Mouse (Mus musculus) NIH3T3 (cell line): Measurements from ENCODE around the gene Syk.

ENCODE experiments used
- DNase-seq: peaks from one replicate; pipeline ENCODE4 v3.0.0-alpha.2; 2012; ENCODE audit warnings: low read depth

The Syk gene

GRCm38 (mm10) chr13:52582878-52583661, at the start of gene Syk:
Gene Syk (plus strand): TSS chr13:52583173.
- peak; percentile 14 for DNase-seq

GRCm38 (mm10) chr13:52533644-52534043, 49.3 kb upstream of the Syk start:
- DNase-seq, result no peak

GRCm38 (mm10) chr13:52535542-52535941, 47.4 kb upstream of the Syk start:
- DNase-seq, result peak; percentile 67

- DNase-seq, result no peak
Observed at GRCm38 (mm10) chr13:52537754-52538587, 45.0 kb upstream of the Syk start.

- no peak for DNase-seq
Observed at GRCm38 (mm10) chr13:52538588-52539116, 44.3 kb upstream of the Syk start.

- DNase-seq, result no peak
Observed at GRCm38 (mm10) chr13:52539461-52539860, 43.5 kb upstream of the Syk start.

- no peak for DNase-seq
Observed at GRCm38 (mm10) chr13:52541385-52542035, 41.5 kb upstream of the Syk start.

GRCm38 (mm10) chr13:52542036-52542526, 40.9 kb upstream of the Syk start:
- no peak for DNase-seq

GRCm38 (mm10) chr13:52542636-52543035, 40.3 kb upstream of the Syk start:
- no peak for DNase-seq

GRCm38 (mm10) chr13:52546288-52546687, 36.7 kb upstream of the Syk start:
- peak; percentile 81 for DNase-seq

GRCm38 (mm10) chr13:52550690-52551193, 32.2 kb upstream of the Syk start:
- no peak for DNase-seq

- no peak for DNase-seq
Observed at GRCm38 (mm10) chr13:52551275-52551674, 31.7 kb upstream of the Syk start.

- DNase-seq, result no peak
Observed at GRCm38 (mm10) chr13:52552822-52553477, 30.0 kb upstream of the Syk start.

- no peak for DNase-seq
Observed at GRCm38 (mm10) chr13:52554722-52555121, 28.3 kb upstream of the Syk start.

GRCm38 (mm10) chr13:52557421-52557820, 25.6 kb upstream of the Syk start:
- DNase-seq, result no peak

- DNase-seq, result no peak
Observed at GRCm38 (mm10) chr13:52561367-52562165, 21.4 kb upstream of the Syk start.

- peak; percentile 41 for DNase-seq
Observed at GRCm38 (mm10) chr13:52562166-52562571, 20.8 kb upstream of the Syk start.

- peak; percentile 75 for DNase-seq
Observed at GRCm38 (mm10) chr13:52565103-52565739, 17.8 kb upstream of the Syk start.

- no peak for DNase-seq
Observed at GRCm38 (mm10) chr13:52566188-52566760, 16.7 kb upstream of the Syk start.

- DNase-seq, result no peak
Observed at GRCm38 (mm10) chr13:52566777-52567176, 16.2 kb upstream of the Syk start.
